10 mouse cellular contexts compared by ENCODE assay signal in genomic region chr2:166608509-166608908, GRCm38 (mm10).
DNase-seq lines count a peak whose midpoint lies in the region; ATAC-seq and TF ChIP-seq lines count a peak whose summit lies in the region.
"Had no signal": no experiment of that assay in that cellular context is flagged by ENCODE, and none has a peak within 500 bp of the region (broad histone marks: within the 10 kb centered on the region; RNA-seq: fewer than 3 reads in every experiment).

No protein-coding gene starts in this region.

- 20% methylated on average over 8 of the region's 8 CpGs for WGBS in midbrain, embryonic 15.5 days
- WGBS in midbrain, embryonic 13.5 days = 25% methylated on average over 8 of the region's 8 CpGs
- 31% methylated on average over 8 of the region's 8 CpGs for WGBS in heart, embryonic 14.5 days
- 13% methylated on average over 8 of the region's 8 CpGs for WGBS in stomach, postnatal 0 days

- peak overlapping the region; percentile 32; the same call in 1 of the 2 replicates for H3K27ac ChIP-seq in midbrain, embryonic 15.5 days
- H3K27ac ChIP-seq in midbrain, embryonic 13.5 days = no peak overlapping the region
- peak overlapping the region; percentile 39 to 42; a peak in 2 of 4 replicates for H3K27ac ChIP-seq in heart, embryonic 14.5 days (replicated peaks in 1 of 2; ENCODE audit: control insufficient read depth in 1 of 2, insufficient read depth in 1 of 2, low read depth in 2 of 2, low read length in 2 of 2)
- H3K27ac ChIP-seq in stomach, postnatal 0 days (replicated peaks) = no peak overlapping the region
- H3K27ac ChIP-seq: liver, embryonic 15.5 days had no signal

- no peak for TF ChIP-seq CTCF in stomach, postnatal 0 days (IDR thresholded peaks at IDR 0.05; ENCODE audit: low read depth)

- no peaks in the 10 kb centered on the region for H3K27me3 ChIP-seq in midbrain, embryonic 15.5 days (replicated peaks)
- H3K27me3 ChIP-seq in midbrain, embryonic 13.5 days = no peaks in the 10 kb centered on the region
- no peaks in the 10 kb centered on the region for H3K27me3 ChIP-seq in heart, embryonic 14.5 days (ENCODE audit: control insufficient read depth, insufficient read depth, low read length)
- H3K27me3 ChIP-seq in stomach, postnatal 0 days (ENCODE audit: control insufficient read depth, insufficient read depth, low read length) = no peaks in the 10 kb centered on the region
- H3K27me3 ChIP-seq: liver, embryonic 15.5 days had no signal

- H3K36me3 ChIP-seq in midbrain, embryonic 15.5 days (replicated peaks) = no peaks in the 10 kb centered on the region
- peaks cover 16% of the 10 kb centered on the region for H3K36me3 ChIP-seq in midbrain, embryonic 13.5 days
- no peaks in the 10 kb centered on the region for H3K36me3 ChIP-seq in heart, embryonic 14.5 days (ENCODE audit: control insufficient read depth, insufficient read depth, low read length)
- no peaks in the 10 kb centered on the region for H3K36me3 ChIP-seq in stomach, postnatal 0 days (ENCODE audit: control insufficient read depth, insufficient read depth, low read length)

- H3K4me2 ChIP-seq in midbrain, embryonic 15.5 days = no peak overlapping the region
- no peak overlapping the region for H3K4me2 ChIP-seq in midbrain, embryonic 13.5 days (replicated peaks)
- H3K4me2 ChIP-seq in heart, embryonic 14.5 days (ENCODE audit: low read length) = no peak overlapping the region
- no peak overlapping the region for H3K4me2 ChIP-seq in stomach, postnatal 0 days (replicated peaks; ENCODE audit: low read depth)
- H3K4me2 ChIP-seq: liver, embryonic 15.5 days had no signal

- no peak for ATAC-seq in midbrain, embryonic 15.5 days (replicated peaks)
- ATAC-seq in midbrain, embryonic 13.5 days = no peak
- 0 out of 2 replicates have a peak, but pooled peaks have one; percentile 25 for ATAC-seq in heart, embryonic 14.5 days (ENCODE audit: insufficient number of reproducible peaks, insufficient read depth, low FRiP score, low read depth)
- no peak for ATAC-seq in stomach, postnatal 0 days (ENCODE audit: low FRiP score, low TSS enrichment)

- no peak overlapping the region for H3K4me3 ChIP-seq in midbrain, embryonic 15.5 days
- H3K4me3 ChIP-seq in midbrain, embryonic 13.5 days (replicated peaks) = no peak overlapping the region
- H3K4me3 ChIP-seq in heart, embryonic 14.5 days (ENCODE audit: control insufficient read depth in 1 of 2, insufficient read depth in 1 of 2, low read depth in 1 of 2, low read length in 2 of 2) = no peak overlapping the region
- H3K4me3 ChIP-seq in stomach, postnatal 0 days (ENCODE audit: low read depth, low read length) = no peak overlapping the region
- H3K4me3 ChIP-seq: liver, embryonic 15.5 days had no signal

- DNase-seq in heart, adult 11 months = peak; percentile 94
- no peak for DNase-seq in heart, adult 8-10 months (ENCODE audit: low spot score)
- DNase-seq in stomach, postnatal 0 days (ENCODE audit: low spot score) = no peak
- no peak for DNase-seq in T-cell, adult 2 months (ENCODE audit: low spot score)
- no peak for DNase-seq in right cerebral cortex, postnatal 25 days
- DNase-seq: thymus, adult 18-20 months had no signal

- H3K9ac ChIP-seq in midbrain, embryonic 15.5 days = no peak overlapping the region
- no peak overlapping the region for H3K9ac ChIP-seq in midbrain, embryonic 13.5 days (replicated peaks)
- peak overlapping the region; percentile 22; the same call in 1 of the 2 replicates for H3K9ac ChIP-seq in heart, embryonic 14.5 days (ENCODE audit: low read length)
- H3K9ac ChIP-seq in stomach, postnatal 0 days (ENCODE audit: low read length) = peak overlapping the region; percentile 35; the same call in 1 of the 2 replicates
- H3K9ac ChIP-seq: liver, embryonic 15.5 days had no signal

- TF ChIP-seq EP300 in stomach, postnatal 0 days (optimal IDR thresholded peaks at IDR 0.05) = no peak

- no peaks in the 10 kb centered on the region for H3K9me3 ChIP-seq in midbrain, embryonic 15.5 days
- no peaks in the 10 kb centered on the region for H3K9me3 ChIP-seq in midbrain, embryonic 13.5 days
- H3K9me3 ChIP-seq in heart, embryonic 14.5 days (ENCODE audit: control insufficient read depth, low read length) = no peaks in the 10 kb centered on the region
- no peaks in the 10 kb centered on the region for H3K9me3 ChIP-seq in stomach, postnatal 0 days (ENCODE audit: control insufficient read depth, low read length)
- H3K9me3 ChIP-seq: liver, embryonic 15.5 days had no signal

- H3K4me1 ChIP-seq in midbrain, embryonic 15.5 days = no peaks in the 10 kb centered on the region; the same call in 1 of the 2 replicates
- H3K4me1 ChIP-seq in midbrain, embryonic 13.5 days (replicated peaks) = peaks cover 10% of the 10 kb centered on the region
- peaks cover 29 to 31% of the 10 kb centered on the region in 2 experiments for H3K4me1 ChIP-seq in heart, embryonic 14.5 days (ENCODE audit: control insufficient read depth in 2 of 2, insufficient read depth in 2 of 2, low read length in 2 of 2)
- no peaks in the 10 kb centered on the region for H3K4me1 ChIP-seq in stomach, postnatal 0 days (replicated peaks; ENCODE audit: control insufficient read depth, insufficient read depth)
- H3K4me1 ChIP-seq: liver, embryonic 15.5 days had no signal

Comparison
In these comparisons a context has a peak if more than half of its experiments do, and no peak if none do; other contexts are left out.
1. H3K27ac ChIP-seq: peak in midbrain, embryonic 15.5 days (single experiment) and heart, embryonic 14.5 days (2 of 2); none in midbrain, embryonic 13.5 days (single experiment) and stomach, postnatal 0 days (single experiment).
2. H3K9ac ChIP-seq: peak in heart, embryonic 14.5 days (single experiment) and stomach, postnatal 0 days (single experiment); none in midbrain, embryonic 15.5 days (single experiment) and midbrain, embryonic 13.5 days (single experiment).